Mouse (Mus musculus) heart, adult 10 weeks (tissue): ENCODE measurements around the gene Rbm43. TPM values are rescaled to one million over a fixed set of nuclear protein-coding genes. Genes with fewer than 3 reads are reported as not detected.

Source experiments
- polyA plus RNA-seq: library from polyadenylated mRNA; stranded (reverse); fragments of 350-450 nt; fragmentation: Illumina TruSeq; extraction: RNeasy Lipid Tissue Mini Kit (QIAGEN cat#74804); gene quantifications from one replicate; pipeline ENCODE4 v1.2.3, GENCODE M21; 2014; ENCODE audit warnings: low read depth, low replicate concordance

Rbm43 gene
- 7.1 TPM for polyA plus RNA-seq

GRCm38 (mm10) chr2:51934574-51935334, at the start of gene Rbm43:
Gene Rbm43 (minus strand): TSS chr2:51935163.

GRCm38 (mm10) chr2:51973410-51973968, 38.5 kb upstream of the Rbm43 start, which contains the start of gene Nmi:
Gene Nmi (minus strand): TSS chr2:51973494.

Other genes starting within 250 kb of the Rbm43 start
- gene Nmi, start 38.3 kb upstream of the Rbm43 start, polyA plus RNA-seq = 18.7 TPM
- 1.8 TPM for gene Tnfaip6, start 102.8 kb upstream of the Rbm43 start, polyA plus RNA-seq
- gene Rif1, start 137.7 kb upstream of the Rbm43 start, polyA plus RNA-seq = 13.8 TPM